Mouse (Mus musculus) lung, postnatal 0 days (tissue): ENCODE measurements around the gene Cltc. TPM values are rescaled to one million over a fixed set of nuclear protein-coding genes. Genes with fewer than 3 reads are reported as not detected.

Source experiments
- ATAC-seq: fragments of 200-750 bp; cut with Nextera tagmentation; 2 replicates; pipeline ENCODE4 v1.8.0; 2017; ENCODE audit warnings: moderate library complexity
- DNase-seq: peaks from one replicate; pipeline ENCODE4 v3.0.0-alpha.2; 2016; ENCODE audit warnings: low spot score
- H3K27ac ChIP-seq: fragments of 300-500 bp; sonication (generic); 2 replicates; pipeline ENCODE4 v1.5.1; 2014; ENCODE audit warnings: antibody characterized with exemption, mild to moderate bottlenecking, low read length, mixed read lengths
- H3K27me3 ChIP-seq: fragments of 300-500 bp; sonication (generic); replicated peaks from 2 replicates; pipeline ENCODE4 v1.6.1; 2014; ENCODE audit warnings: low read length, mixed read lengths; ENCODE audit not compliant: insufficient read depth
- H3K36me3 ChIP-seq: fragments of 300-500 bp; sonication (generic); 2 replicates; pipeline ENCODE4 v1.6.1; 2014; ENCODE audit warnings: low read length, mixed read lengths; ENCODE audit not compliant: insufficient read depth
- H3K4me1 ChIP-seq: fragments of 300-500 bp; sonication (generic); 2 replicates; pipeline ENCODE4 v1.6.1; 2014; ENCODE audit warnings: antibody characterized with exemption, low read depth, low read length, mixed read lengths; ENCODE audit not compliant: insufficient read depth
- H3K4me2 ChIP-seq: fragments of 300-500 bp; sonication (generic); replicated peaks from 2 replicates; pipeline ENCODE4 v1.6.1; 2014; ENCODE audit warnings: low read depth, mild to moderate bottlenecking, low read length, moderate library complexity, mixed read lengths
- H3K4me3 ChIP-seq: fragments of 300-500 bp; sonication (generic); 2 replicates; pipeline ENCODE4 v1.5.1; 2014; ENCODE audit warnings: low read depth, low read length
- H3K9ac ChIP-seq: fragments of 300-500 bp; sonication (generic); replicated peaks from 2 replicates; pipeline ENCODE4 v1.6.1; 2014; ENCODE audit warnings: low read depth, mild to moderate bottlenecking
- H3K9me3 ChIP-seq: fragments of 300-500 bp; sonication (generic); 2 replicates; pipeline ENCODE4 v1.6.1; 2016; ENCODE audit warnings: low read length, mixed read lengths
- CTCF ChIP-seq: IDR thresholded peaks from 2 replicates; pipeline ENCODE4 v1.5.1; 2016; ENCODE audit warnings: antibody characterized with exemption, mild to moderate bottlenecking
- EP300 ChIP-seq: IDR thresholded peaks from 2 replicates; pipeline ENCODE4 v1.6.1; 2016; ENCODE audit warnings: antibody characterized with exemption, mild to moderate bottlenecking, control low read depth
- WGBS: fragments of 180-500 bp; shearing (Covaris S2); extraction: QIAGEN DNeasy Blood & Tissue Kit; methylation state at CpG from one replicate; pipeline ENCODE4 v1.1.7; 2014; 5-methylcytosine and 5-hydroxymethylcytosine counted together
- polyA plus RNA-seq: library from polyadenylated mRNA; unstranded; fragments of >200 nt; fragmentation: Nextera tagmentation; extraction: Ambion mirVana; gene quantifications from 2 replicates; pipeline ENCODE4 v1.2.1, GENCODE M21; 2015

Gene Cltc
- polyA plus RNA-seq, 1 experiment from 2014 or later, result 63.7 TPM

- TF ChIP-seq CTCF, result no peak
- TF ChIP-seq EP300, result no peak
- H3K27ac ChIP-seq, result no peak overlapping the region
- no peak overlapping the region for H3K4me3 ChIP-seq
- DNase-seq, result no peak
- no peak overlapping the region for H3K4me2 ChIP-seq
- H3K9me3 ChIP-seq, result no peaks in the 10 kb centered on the region
- H3K4me1 ChIP-seq, result no peaks in the 10 kb centered on the region
- no peak for ATAC-seq
- H3K36me3 ChIP-seq, result no peaks in the 10 kb centered on the region
- no peak overlapping the region for H3K9ac ChIP-seq
- no peaks in the 10 kb centered on the region for H3K27me3 ChIP-seq
These were observed 99.5 kb downstream of the Cltc start for GRCm38 (mm10) chr11:86657863-86658262.

- WGBS, result 77% methylated on average over 4 of the region's 4 CpGs
- Histone ChIP-seq H3K27ac (no peak overlapping the region), H3K36me3 (no peaks in the 10 kb centered on the region), H3K9me3 (no peaks in the 10 kb centered on the region), H3K4me1 (no peaks in the 10 kb centered on the region), H3K27me3 (no peaks in the 10 kb centered on the region), H3K4me3 (no peak overlapping the region), H3K4me2 (no peak overlapping the region), H3K9ac (no peak overlapping the region)
- TF ChIP-seq EP300 (no peak), CTCF (no peak)
- DNase-seq, result no peak
- ATAC-seq, result no peak
These were observed 100.4 kb downstream of the Cltc start for GRCm38 (mm10) chr11:86656849-86657567.

GRCm38 (mm10) chr11:86655671-86656070 is 101.7 kb downstream of the Cltc start:
- Histone ChIP-seq H3K4me2 (no peak overlapping the region), H3K36me3 (no peaks in the 10 kb centered on the region), H3K27ac (no peak overlapping the region), H3K27me3 (no peaks in the 10 kb centered on the region), H3K9ac (no peak overlapping the region), H3K9me3 (no peaks in the 10 kb centered on the region), H3K4me3 (no peak overlapping the region), H3K4me1 (no peaks in the 10 kb centered on the region)
- TF ChIP-seq EP300 (no peak), CTCF (peak; percentile 64)
- 11% methylated on average over 1 of the region's 1 CpGs for WGBS
- ATAC-seq, result peak; percentile 59
- peak; percentile 92 for DNase-seq

GRCm38 (mm10) chr11:86654096-86654495 is 103.3 kb downstream of the Cltc start:
- ATAC-seq (0 out of 2 replicates have a peak, but pooled peaks have one; percentile 3), DNase-seq (no peak)
- Histone ChIP-seq H3K27me3 (no peaks in the 10 kb centered on the region), H3K4me1 (no peaks in the 10 kb centered on the region), H3K4me2 (no peak overlapping the region), H3K9ac (no peak overlapping the region), H3K9me3 (no peaks in the 10 kb centered on the region), H3K4me3 (no peak overlapping the region), H3K36me3 (no peaks in the 10 kb centered on the region), H3K27ac (0 out of 2 replicates have a peak overlapping the region, but pooled peaks have one; percentile 4)
- TF ChIP-seq EP300 (no peak), CTCF (no peak)
- 85% methylated on average over 4 of the region's 4 CpGs for WGBS

- H3K36me3 ChIP-seq, result no peaks in the 10 kb centered on the region
- ATAC-seq, result peak; percentile 49
- H3K4me1 ChIP-seq, result no peaks in the 10 kb centered on the region
- no peak overlapping the region for H3K4me3 ChIP-seq
- 0 out of 2 replicates have a peak overlapping the region, but pooled peaks have one; percentile 4 for H3K27ac ChIP-seq
- H3K4me2 ChIP-seq, result no peak overlapping the region
- H3K9ac ChIP-seq, result no peak overlapping the region
- TF ChIP-seq CTCF (peak; percentile 83), EP300 (no peak)
- 21% methylated on average over 3 of the region's 3 CpGs for WGBS
- H3K9me3 ChIP-seq, result no peaks in the 10 kb centered on the region
- no peaks in the 10 kb centered on the region for H3K27me3 ChIP-seq
- peak; percentile 88 for DNase-seq
These were observed 103.9 kb downstream of the Cltc start for GRCm38 (mm10) chr11:86653446-86653845.

- Histone ChIP-seq H3K27me3 (no peaks in the 10 kb centered on the region), H3K27ac (no peak overlapping the region), H3K4me2 (no peak overlapping the region), H3K4me1 (no peaks in the 10 kb centered on the region), H3K4me3 (no peak overlapping the region), H3K9me3 (no peaks in the 10 kb centered on the region), H3K36me3 (no peaks in the 10 kb centered on the region), H3K9ac (no peak overlapping the region)
- ATAC-seq (peak; percentile 39), DNase-seq (no peak)
- WGBS, result 70% methylated on average over 4 of the region's 4 CpGs
- no peak for TF ChIP-seq CTCF
- TF ChIP-seq EP300, result no peak
These were observed 104.8 kb downstream of the Cltc start for GRCm38 (mm10) chr11:86652578-86652979.
